Mouse (Mus musculus) thymus, postnatal 36 days (tissue): Measurements from ENCODE around the gene 4833439L19Rik.

Experiments used
- DNase-seq, 2 experiments: peaks; one replicate each; pipeline ENCODE4 v3.0.0; 2022; ENCODE audit warnings: mixed read lengths in 2 of 2

The 4833439L19Rik gene

DNA sequence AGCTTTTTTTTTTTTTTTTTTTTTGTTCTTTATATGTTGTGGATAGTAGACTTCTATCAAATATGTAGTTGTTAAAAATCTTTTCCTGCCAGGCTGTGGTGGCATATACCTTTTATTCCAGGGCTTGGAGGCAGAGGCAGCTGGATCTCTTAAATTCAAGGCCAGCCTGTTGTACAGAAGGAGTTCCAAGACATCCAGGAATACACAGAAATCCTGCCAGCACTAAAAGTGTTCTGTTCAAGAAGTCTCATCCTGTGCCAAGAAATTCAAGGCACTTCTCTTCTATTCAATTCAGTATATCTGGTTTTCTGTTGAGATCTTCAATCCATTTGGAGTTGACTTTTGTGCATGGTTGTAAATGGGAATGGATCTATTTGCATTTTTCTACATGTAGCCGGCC is 59.3 kb downstream of the 4833439L19Rik start:
- DNase-seq, result no peak

DNA sequence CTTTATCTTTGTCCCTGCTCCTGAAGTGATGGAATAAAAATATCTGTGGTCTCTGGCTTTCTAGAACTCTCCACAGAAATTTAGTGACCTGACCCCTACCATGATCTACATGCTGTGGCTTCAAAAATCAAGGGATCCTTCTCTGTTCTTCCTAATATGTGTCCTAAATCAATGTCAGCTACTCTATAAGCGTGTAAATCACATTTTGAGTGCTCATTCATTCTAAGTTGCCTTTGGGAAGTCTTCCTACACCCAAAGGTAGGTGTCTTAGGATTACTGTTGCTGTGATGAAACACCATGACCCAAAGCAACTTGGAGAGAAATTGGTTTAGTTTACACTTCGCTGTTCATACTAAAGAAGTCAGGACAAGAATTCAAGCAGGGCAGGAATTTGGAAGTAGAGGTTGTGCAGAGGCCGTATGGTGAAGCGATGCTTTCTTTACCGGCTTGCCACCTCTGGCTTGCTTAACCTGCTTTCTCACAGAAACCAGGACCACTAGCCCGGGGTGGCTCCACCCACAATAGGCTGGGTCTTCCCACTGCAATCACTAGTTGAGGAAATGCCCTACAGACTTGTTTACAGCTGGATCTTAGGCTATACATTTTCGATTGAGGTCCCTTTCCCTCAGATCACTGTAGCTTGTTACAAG is 60.5 kb downstream of the 4833439L19Rik start:
- peak; percentile 12 to 27 for DNase-seq

DNA sequence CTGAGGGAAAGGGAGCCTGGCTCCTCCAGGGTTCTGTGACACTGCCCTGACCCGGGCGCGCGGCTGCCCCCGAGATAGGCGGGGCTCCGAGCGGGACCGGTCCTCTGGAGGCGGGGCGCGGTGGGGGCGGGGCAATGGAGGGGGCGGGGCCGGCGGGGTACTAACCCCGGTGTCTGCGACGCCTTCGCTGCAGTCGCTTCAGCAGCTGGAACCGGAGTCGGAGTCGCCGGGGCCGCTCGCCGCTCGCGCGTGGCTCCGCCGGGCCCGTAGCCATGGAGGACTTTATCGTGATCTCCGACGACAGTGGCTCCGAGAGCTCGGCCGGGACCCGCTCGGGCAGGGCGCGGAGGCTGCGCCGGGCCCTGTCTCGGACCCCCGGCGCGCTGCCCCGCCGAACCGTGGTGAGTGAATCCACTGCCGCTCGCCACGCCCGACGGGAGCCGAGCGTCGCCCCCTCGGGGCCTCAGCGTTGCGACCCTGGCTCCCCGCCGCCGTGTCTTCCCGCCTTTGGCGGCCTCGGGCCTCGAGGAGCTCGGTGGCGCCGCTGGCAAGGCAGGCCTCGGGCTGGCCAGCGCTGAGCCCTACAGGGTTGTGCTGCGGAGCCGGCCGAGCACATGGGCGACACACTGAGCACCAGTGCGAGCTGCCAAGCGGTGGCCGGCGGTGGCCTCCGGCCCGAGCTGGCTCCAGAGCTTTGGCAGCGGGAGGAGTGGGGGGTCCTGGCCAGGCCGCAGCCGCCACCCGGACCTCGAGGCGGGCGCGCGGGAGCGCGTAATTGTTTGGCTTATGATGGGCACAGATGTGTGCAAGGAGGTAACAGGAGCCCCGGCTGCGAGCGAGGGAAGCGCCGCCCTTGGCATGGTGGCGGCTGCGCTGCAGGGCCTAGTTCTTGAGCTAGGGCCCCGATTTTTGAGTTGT is 61.4 kb downstream of the 4833439L19Rik start, which contains the start of gene Simc1:
Gene Simc1 (plus strand): TSS at position 176 of the 918 bp plus-strand sequence.
- peak; percentile 75 to 81 for DNase-seq

DNA sequence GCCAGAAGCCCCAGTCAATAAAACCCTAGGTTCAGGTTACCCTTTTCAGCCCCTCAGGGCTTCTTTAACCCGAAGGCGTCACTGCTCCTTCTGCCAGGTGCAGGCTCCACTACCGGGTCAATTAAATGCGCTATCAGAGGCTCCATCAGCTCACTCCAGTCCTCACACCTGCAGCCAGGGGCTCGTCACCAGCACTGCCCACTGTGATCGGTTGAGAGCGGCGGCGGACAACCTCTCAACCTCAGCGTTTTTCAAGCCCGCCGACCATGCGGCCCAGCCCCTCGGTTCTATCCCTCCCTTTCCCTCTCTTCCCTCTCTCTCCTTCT is 62.0 kb downstream of the 4833439L19Rik start:
- DNase-seq, result no peak

DNA sequence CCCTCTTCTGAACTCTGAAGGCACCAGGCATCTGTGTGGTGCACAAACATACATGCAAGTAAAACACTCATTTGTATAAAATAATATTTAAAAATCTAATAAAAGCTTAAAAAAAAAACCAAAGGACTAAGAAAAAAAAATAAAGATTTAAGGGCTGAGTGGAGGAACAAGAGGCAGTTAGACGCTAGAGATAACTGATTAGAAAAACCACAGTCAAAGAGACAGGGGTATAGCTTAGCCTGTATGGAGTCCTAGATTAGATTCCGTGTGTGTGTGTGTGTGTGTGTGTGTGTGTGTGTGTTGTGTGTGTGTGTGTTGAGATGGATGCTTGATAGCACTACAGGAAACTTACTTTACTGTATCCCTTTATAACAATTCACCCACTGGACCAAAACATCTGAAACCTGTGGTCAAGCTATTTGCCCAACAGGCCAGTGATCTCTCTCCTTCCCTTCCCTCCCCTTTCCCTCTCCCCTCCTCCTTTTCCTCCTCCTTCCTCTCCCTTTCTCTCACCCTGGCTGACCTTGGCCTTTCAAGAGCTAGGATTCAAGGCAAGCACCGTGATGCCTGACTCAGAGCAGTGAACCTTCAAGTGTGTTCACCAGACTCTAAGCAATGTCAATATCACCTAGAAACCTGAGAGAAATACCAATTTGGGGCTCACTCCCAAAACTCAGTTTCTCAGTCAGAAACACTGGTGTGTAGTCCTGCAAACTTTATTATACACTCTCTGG is 63.1 kb downstream of the 4833439L19Rik start:
- no peak for DNase-seq

- DNase-seq, result no peak
Measured at GRCm38 (mm10) chr13:54501352-54501751, 63.9 kb downstream of the 4833439L19Rik start.
